In the genomic region with DNA sequence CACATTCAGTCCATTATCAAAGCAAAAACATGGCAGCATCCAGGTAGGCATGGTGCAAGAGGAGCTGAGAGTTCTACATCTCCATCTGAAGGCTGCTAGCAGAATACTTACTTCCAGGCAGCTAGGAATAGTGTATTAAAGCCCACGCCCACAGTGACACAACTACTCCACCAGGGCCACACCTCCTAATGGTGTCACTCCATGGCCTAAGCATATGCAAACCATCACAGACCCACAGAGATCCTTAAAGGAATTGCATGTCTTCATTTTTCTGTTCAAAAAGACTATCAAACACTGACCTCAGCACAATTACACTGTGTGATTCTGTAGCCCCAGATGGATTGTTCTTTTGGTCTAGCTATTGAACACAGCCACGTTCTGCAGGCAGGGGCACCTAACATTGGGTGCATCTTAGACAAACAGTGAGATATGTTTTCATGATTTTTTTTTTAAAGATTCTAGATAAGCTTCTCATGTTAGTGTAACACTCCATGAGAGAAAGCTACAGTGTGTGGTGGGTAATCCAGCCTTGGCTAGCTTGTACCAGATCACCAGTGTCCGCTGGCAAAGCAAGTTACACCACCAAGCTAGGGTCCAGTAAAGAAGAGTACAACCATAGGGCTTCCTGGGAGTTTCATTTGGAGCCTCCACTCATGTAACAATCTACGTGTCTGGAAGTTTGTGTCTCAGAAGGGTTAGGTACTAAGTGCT, we compare ENCODE assay signal across 25 mouse cellular contexts.
DNase-seq lines count a peak whose midpoint lies in the region; ATAC-seq and TF ChIP-seq lines count a peak whose summit lies in the region.
"Had no signal": no experiment of that assay in that cellular context is flagged by ENCODE, and none has a peak within 500 bp of the region (broad histone marks: within the 10 kb centered on the region; RNA-seq: fewer than 3 reads in every experiment).

No protein-coding gene starts in this region.

- H3K4me2 ChIP-seq in liver, embryonic 16.5 days (ENCODE audit: low read depth, low read length) = no peak overlapping the region
- no peak overlapping the region for H3K4me2 ChIP-seq in liver, embryonic 11.5 days
- no peak overlapping the region for H3K4me2 ChIP-seq in forebrain, embryonic 12.5 days
- H3K4me2 ChIP-seq: embryonic facial prominence, embryonic 13.5 days; embryonic facial prominence, embryonic 15.5 days; forebrain, embryonic 13.5 days; forebrain, embryonic 15.5 days had no signal

- no peak for DNase-seq in liver, embryonic 11.5 days (ENCODE audit: low spot score)
- DNase-seq in MEL (ENCODE audit: low read depth, low spot score) = peak; percentile 45
- DNase-seq in cerebellum, adult 9-10 months = no peak
- DNase-seq in embryo, embryonic 10.5 days (ENCODE audit: low spot score) = no peak
- DNase-seq: adrenal gland, adult 2 months; adrenal gland, postnatal 10 days; adrenal gland, postnatal 25 days; cerebellum, adult 11 months; cerebellum, adult 18-20 months; cerebellum, adult 8-10 months; cerebellum, postnatal 10 days; cerebellum, postnatal 25 days; embryo, embryonic 11 days had no signal

- WGBS in liver, embryonic 16.5 days (ENCODE audit: insufficient replicate concordance) = 69% methylated on average over 4 of the region's 4 CpGs
- WGBS in liver, embryonic 11.5 days = 83% methylated on average over 4 of the region's 4 CpGs
- WGBS in forebrain, embryonic 12.5 days = 91% methylated on average over 4 of the region's 4 CpGs

- H3K27ac ChIP-seq in liver, embryonic 16.5 days (ENCODE audit: low read length) = 0 out of 2 replicates have a peak overlapping the region, but pooled peaks have one; percentile 24
- H3K27ac ChIP-seq in liver, embryonic 11.5 days (ENCODE audit: low read depth, low read length) = no peak overlapping the region
- peak overlapping the region; percentile 48 for H3K27ac ChIP-seq in MEL (ENCODE audit: control insufficient read depth, low read depth, low read length)
- H3K27ac ChIP-seq in forebrain, embryonic 12.5 days = no peak overlapping the region
- H3K27ac ChIP-seq: embryonic facial prominence, embryonic 13.5 days; embryonic facial prominence, embryonic 15.5 days; forebrain, embryonic 10.5 days; forebrain, embryonic 13.5 days; forebrain, embryonic 15.5 days had no signal

- TF ChIP-seq EP300 in MEL (IDR thresholded peaks at IDR 0.05; ENCODE audit: low read depth in 1 of 2, low read length in 2 of 2) = no peak

- no peak for TF ChIP-seq POLR2A in MEL (IDR thresholded peaks at IDR 0.05; ENCODE audit: control insufficient read depth in 1 of 2, insufficient read depth in 1 of 2, low read depth in 1 of 2, low read length in 2 of 2, poor library complexity in 1 of 2)

- TF ChIP-seq RAD21 in MEL (IDR thresholded peaks at IDR 0.05; ENCODE audit: low read depth, low read length) = no peak

- no peaks in the 10 kb centered on the region for H3K79me2 ChIP-seq in MEL (ENCODE audit: control insufficient read depth, insufficient read depth, low read length, poor library complexity)

- H3K4me1 ChIP-seq in liver, embryonic 16.5 days (ENCODE audit: control insufficient read depth, low read depth, low read length) = peaks cover 3% of the 10 kb centered on the region
- H3K4me1 ChIP-seq in liver, embryonic 11.5 days (replicated peaks; ENCODE audit: control insufficient read depth, insufficient read depth, low read length) = no peaks in the 10 kb centered on the region
- peaks cover 5 to 13% of the 10 kb centered on the region in 2 experiments for H3K4me1 ChIP-seq in MEL (ENCODE audit: control insufficient read depth in 1 of 2, insufficient read depth in 2 of 2, low read length in 2 of 2)
- H3K4me1 ChIP-seq in forebrain, embryonic 12.5 days = no peaks in the 10 kb centered on the region
- H3K4me1 ChIP-seq: embryonic facial prominence, embryonic 13.5 days; embryonic facial prominence, embryonic 15.5 days; forebrain, embryonic 10.5 days; forebrain, embryonic 15.5 days had no signal

- no peak overlapping the region for H3K4me3 ChIP-seq in liver, embryonic 16.5 days (ENCODE audit: low read depth, low read length)
- no peak overlapping the region for H3K4me3 ChIP-seq in liver, embryonic 11.5 days (ENCODE audit: low read depth, low read length)
- H3K4me3 ChIP-seq in MEL (ENCODE audit: control insufficient read depth in 1 of 2, insufficient read depth in 1 of 2, low read depth in 2 of 2, low read length in 2 of 2) = no peak overlapping the region
- no peak overlapping the region for H3K4me3 ChIP-seq in forebrain, embryonic 12.5 days (replicated peaks)
- H3K4me3 ChIP-seq: embryonic facial prominence, embryonic 13.5 days; embryonic facial prominence, embryonic 15.5 days; forebrain, embryonic 10.5 days; forebrain, embryonic 13.5 days; forebrain, embryonic 15.5 days had no signal

- no peaks in the 10 kb centered on the region for H3K9me3 ChIP-seq in liver, embryonic 16.5 days (replicated peaks; ENCODE audit: control insufficient read depth, low read length)
- H3K9me3 ChIP-seq in liver, embryonic 11.5 days (ENCODE audit: control insufficient read depth, low read length) = no peaks in the 10 kb centered on the region; the same call in 1 of the 2 replicates
- H3K9me3 ChIP-seq in MEL (replicated peaks; ENCODE audit: insufficient read depth, low read length) = no peaks in the 10 kb centered on the region
- H3K9me3 ChIP-seq in forebrain, embryonic 12.5 days = no peaks in the 10 kb centered on the region
- H3K9me3 ChIP-seq: embryonic facial prominence, embryonic 13.5 days; embryonic facial prominence, embryonic 15.5 days; forebrain, embryonic 13.5 days; forebrain, embryonic 15.5 days had no signal

- no peaks in the 10 kb centered on the region for H3K27me3 ChIP-seq in liver, embryonic 16.5 days (ENCODE audit: control insufficient read depth, insufficient read depth, low read depth, low read length)
- no peaks in the 10 kb centered on the region for H3K27me3 ChIP-seq in liver, embryonic 11.5 days (replicated peaks; ENCODE audit: control insufficient read depth, insufficient read depth, low read length)
- H3K27me3 ChIP-seq in MEL (ENCODE audit: control insufficient read depth in 1 of 2, insufficient read depth in 2 of 2, low read length in 2 of 2) = no peaks in the 10 kb centered on the region
- H3K27me3 ChIP-seq in forebrain, embryonic 12.5 days = no peaks in the 10 kb centered on the region
- H3K27me3 ChIP-seq: embryonic facial prominence, embryonic 13.5 days; embryonic facial prominence, embryonic 15.5 days; forebrain, embryonic 13.5 days; forebrain, embryonic 15.5 days; Patski had no signal

- no peaks in the 10 kb centered on the region for H3K36me3 ChIP-seq in liver, embryonic 16.5 days (ENCODE audit: control insufficient read depth, insufficient read depth)
- H3K36me3 ChIP-seq in liver, embryonic 11.5 days (ENCODE audit: control insufficient read depth, insufficient read depth, low read length) = no peaks in the 10 kb centered on the region
- peaks cover 0 to 10% of the 10 kb centered on the region in 2 experiments; a peak in 2 of 4 replicates for H3K36me3 ChIP-seq in MEL (ENCODE audit: control insufficient read depth in 1 of 2, insufficient read depth in 2 of 2, low read length in 2 of 2)
- H3K36me3 ChIP-seq in forebrain, embryonic 12.5 days (replicated peaks) = no peaks in the 10 kb centered on the region
- H3K36me3 ChIP-seq: embryonic facial prominence, embryonic 13.5 days; embryonic facial prominence, embryonic 15.5 days; forebrain, embryonic 10.5 days; forebrain, embryonic 15.5 days had no signal

- no peak overlapping the region for H3K9ac ChIP-seq in liver, embryonic 16.5 days (ENCODE audit: low read depth, low read length)
- H3K9ac ChIP-seq in liver, embryonic 11.5 days (ENCODE audit: low read depth, low read length) = no peak overlapping the region
- H3K9ac ChIP-seq in MEL (ENCODE audit: control insufficient read depth, low read depth, low read length, poor library complexity, severe bottlenecking) = no peak overlapping the region
- H3K9ac ChIP-seq in forebrain, embryonic 12.5 days = no peak overlapping the region
- H3K9ac ChIP-seq: embryonic facial prominence, embryonic 13.5 days; embryonic facial prominence, embryonic 15.5 days; forebrain, embryonic 13.5 days; forebrain, embryonic 15.5 days; forebrain, postnatal 0 days had no signal

- ATAC-seq in liver, embryonic 16.5 days (ENCODE audit: low read depth) = no peak
- no peak for ATAC-seq in liver, embryonic 11.5 days (replicated peaks; ENCODE audit: low FRiP score)
- peak; percentile 63 for ATAC-seq in erythroblast, adult 5-6 weeks (replicated peaks; ENCODE audit: low FRiP score, poor library complexity, severe bottlenecking)
- ATAC-seq in megakaryocyte progenitor cell, adult 5-6 weeks (replicated peaks; ENCODE audit: poor library complexity) = peak; percentile 24
- ATAC-seq in forebrain, embryonic 12.5 days (ENCODE audit: low FRiP score) = no peak
- ATAC-seq: activated CD4-positive, CD25-positive, alpha-beta regulatory T cell, adult 4 months; forebrain, embryonic 13.5 days; forebrain, embryonic 15.5 days; forebrain, postnatal 0 days; Patski had no signal

- TF ChIP-seq CTCF in MEL (IDR thresholded peaks at IDR 0.05 in 2 of 3, conservative IDR thresholded peaks at IDR 0.05 in 1 of 3; ENCODE audit: control insufficient read depth in 1 of 3, insufficient read depth in 1 of 3, low read depth in 2 of 3, low read length in 3 of 3, poor library complexity in 1 of 3, severe bottlenecking in 1 of 3) = no peak

TF ChIP-seq in MEL, 35 proteins besides CTCF, POLR2A, EP300 and RAD21:
- TF ChIP-seq MYC (IDR thresholded peaks at IDR 0.05; ENCODE audit: low read depth, low read length) (no peak), ZNF384 (IDR thresholded peaks at IDR 0.05; ENCODE audit: low read depth, low read length) (peak; percentile 72), ELF1 (IDR thresholded peaks at IDR 0.05; ENCODE audit: low read depth, low read length) (no peak), ETS1 (IDR thresholded peaks at IDR 0.05; ENCODE audit: low read depth, low read length) (no peak), NELFE (IDR thresholded peaks at IDR 0.05; ENCODE audit: low read depth, low read length) (no peak)

Comparison
In these comparisons a context has a peak if more than half of its experiments do, and no peak if none do; other contexts are left out.
1. H3K27ac ChIP-seq: peak in liver, embryonic 16.5 days (single experiment) and MEL (single experiment); none in liver, embryonic 11.5 days (single experiment) and forebrain, embryonic 12.5 days (single experiment).
2. ATAC-seq: peak in erythroblast, adult 5-6 weeks (single experiment) and megakaryocyte progenitor cell, adult 5-6 weeks (single experiment); none in liver, embryonic 16.5 days (single experiment), liver, embryonic 11.5 days (single experiment) and forebrain, embryonic 12.5 days (single experiment).